Mouse (Mus musculus) C2C12 (cell line): ENCODE measurements around the gene Pcf11. TPM values are rescaled to one million over a fixed set of nuclear protein-coding genes. Genes with fewer than 3 reads are reported as not detected.

Source experiments
- H3K27me3 ChIP-seq: one replicate; pipeline ENCODE4 v1.6.1; 2011; ENCODE audit not compliant: control insufficient read depth, insufficient read depth, insufficient read length
- H3K36me3 ChIP-seq: one replicate; pipeline ENCODE4 v1.6.1; 2011; ENCODE audit not compliant: control insufficient read depth, insufficient read depth
- H3K4me3 ChIP-seq: one replicate; pipeline ENCODE4 v1.5.1; 2011; ENCODE audit warnings: mild to moderate bottlenecking, control low read depth; ENCODE audit not compliant: poor library complexity, insufficient read depth, severe bottlenecking
- H3K79me2 ChIP-seq: one replicate; pipeline ENCODE4 v1.6.1; 2011; ENCODE audit not compliant: control insufficient read depth, insufficient read depth
- H3K79me3 ChIP-seq: one replicate; pipeline ENCODE4 v1.6.1; 2011; ENCODE audit warnings: low read depth, control low read depth
- H3ac ChIP-seq: one replicate; pipeline ENCODE3; 2011; ENCODE audit warnings: low read depth; ENCODE audit not compliant: control insufficient read depth, insufficient read length
- CEBPB ChIP-seq: IDR thresholded peaks from one replicate; pipeline ENCODE4 v1.6.1; 2011; ENCODE audit warnings: low read depth, mild to moderate bottlenecking, control low read depth, moderate library complexity
- CTCF ChIP-seq: IDR thresholded peaks from one replicate; pipeline ENCODE4 v1.5.1; 2011; ENCODE audit not compliant: control insufficient read depth, insufficient read depth, insufficient read length
- FOSL1 ChIP-seq: IDR thresholded peaks from one replicate; pipeline ENCODE4 v1.8.0; 2011; ENCODE audit warnings: mild to moderate bottlenecking, low read length; ENCODE audit not compliant: poor library complexity, insufficient read depth, severe bottlenecking
- MAX ChIP-seq: IDR thresholded peaks from one replicate; pipeline ENCODE4 v1.6.1; 2011; ENCODE audit warnings: mild to moderate bottlenecking, control low read depth
- MYOD1 ChIP-seq: IDR thresholded peaks from one replicate; pipeline ENCODE4 v1.6.1; 2011; ENCODE audit warnings: low read depth; ENCODE audit not compliant: control insufficient read depth, insufficient read length
- MYOG ChIP-seq: IDR thresholded peaks from one replicate; pipeline ENCODE4 v1.6.1; 2011; ENCODE audit not compliant: control insufficient read depth, insufficient read length; ENCODE audit errors: extremely low read depth
- USF1 ChIP-seq: IDR thresholded peaks from one replicate; pipeline ENCODE4 v1.6.1; 2011; ENCODE audit warnings: low read depth, mild to moderate bottlenecking, control low read depth, moderate library complexity
- polyA plus RNA-seq: library from polyadenylated mRNA; unstranded; fragments of >200 nt; fragmentation: generic; extraction: Trizol; gene quantifications from one replicate; pipeline ENCODE4 v1.2.1, GENCODE M21; 2012; ENCODE audit warnings: missing spikeins

Gene Pcf11
- polyA plus RNA-seq, 1 experiment, result 6.8 TPM

DNA sequence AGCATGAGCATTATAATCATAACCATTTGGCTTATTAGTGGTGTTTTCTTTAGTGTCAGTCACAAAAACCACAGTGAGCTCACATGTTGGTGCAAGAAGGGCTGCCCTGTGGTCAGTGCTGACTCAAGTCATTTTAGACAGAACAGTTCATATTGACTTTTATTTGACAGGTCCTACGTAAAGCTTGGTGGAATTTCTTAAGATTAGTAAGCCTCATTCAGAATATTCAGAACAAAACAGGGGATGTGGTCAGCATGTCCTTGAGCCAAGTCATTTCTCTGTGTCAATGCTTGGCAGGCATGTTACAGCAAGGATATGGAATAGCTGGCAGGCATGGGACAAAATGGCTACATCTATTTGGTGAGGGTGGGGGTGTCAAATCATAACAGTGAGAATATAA, 33.9 kb upstream of the Pcf11 start:
- Histone ChIP-seq H3K4me3 (no peak overlapping the region), H3K79me2 (no peaks in the 10 kb centered on the region), H3K36me3 (no peaks in the 10 kb centered on the region), H3K27me3 (no peaks in the 10 kb centered on the region), H3K79me3 (no peaks in the 10 kb centered on the region), H3ac (no peak overlapping the region)
- TF ChIP-seq FOSL1 (peak; percentile 50), MYOG (no peak), CEBPB (peak; percentile 17), CTCF (no peak), MYOD1 (no peak), MAX (peak; percentile 47), USF1 (peak; percentile 2)

DNA sequence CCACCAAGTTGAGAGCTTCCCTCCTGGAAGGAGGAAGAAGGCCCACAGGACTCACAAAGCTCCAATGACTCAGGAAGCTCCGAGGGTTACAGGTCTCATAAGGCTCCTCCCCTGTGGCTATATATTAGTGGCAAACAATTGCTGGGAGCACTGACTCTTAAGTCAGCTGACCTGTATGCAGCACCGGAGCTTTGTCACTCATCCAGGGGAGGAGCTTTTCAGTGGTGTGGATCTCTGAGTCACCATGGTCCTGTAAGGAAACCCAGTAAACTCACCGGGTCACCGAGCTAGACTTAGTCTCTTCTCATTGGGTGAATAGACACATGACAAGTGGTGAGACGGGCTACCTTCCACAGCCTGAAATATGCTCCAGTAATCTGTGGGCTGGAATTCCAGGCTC, 29.0 kb upstream of the Pcf11 start:
- Histone ChIP-seq H3K27me3 (no peaks in the 10 kb centered on the region), H3K79me3 (no peaks in the 10 kb centered on the region), H3K79me2 (no peaks in the 10 kb centered on the region), H3K4me3 (no peak overlapping the region), H3ac (no peak overlapping the region), H3K36me3 (no peaks in the 10 kb centered on the region)
- TF ChIP-seq MAX (no peak), MYOG (no peak), USF1 (peak; percentile 68), MYOD1 (no peak)

DNA sequence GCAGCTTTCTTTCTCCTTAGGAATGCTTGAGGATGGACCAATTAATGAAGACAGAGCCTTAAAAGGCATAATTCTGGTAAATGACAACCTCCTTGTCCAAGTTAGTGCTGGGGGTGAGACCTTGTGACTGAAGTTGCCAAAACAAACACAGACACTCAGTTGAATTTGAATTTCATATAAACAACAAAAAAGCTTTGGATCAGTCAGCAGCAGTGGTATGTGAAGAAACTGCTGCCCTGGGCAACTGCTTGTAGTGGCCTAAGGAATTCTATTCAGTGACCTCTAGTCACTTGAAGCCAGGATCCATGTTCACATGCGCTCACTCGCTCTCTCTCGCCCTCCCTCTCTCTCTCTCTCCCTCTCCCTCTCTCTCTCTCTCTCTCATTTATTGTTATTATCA, 26.7 kb upstream of the Pcf11 start:
- TF ChIP-seq MYOD1 (no peak), CTCF (no peak), MAX (no peak), FOSL1 (no peak), CEBPB (no peak), USF1 (no peak), MYOG (no peak)
- Histone ChIP-seq H3ac (no peak overlapping the region), H3K79me2 (no peaks in the 10 kb centered on the region), H3K27me3 (no peaks in the 10 kb centered on the region), H3K79me3 (no peaks in the 10 kb centered on the region), H3K4me3 (no peak overlapping the region), H3K36me3 (no peaks in the 10 kb centered on the region)

DNA sequence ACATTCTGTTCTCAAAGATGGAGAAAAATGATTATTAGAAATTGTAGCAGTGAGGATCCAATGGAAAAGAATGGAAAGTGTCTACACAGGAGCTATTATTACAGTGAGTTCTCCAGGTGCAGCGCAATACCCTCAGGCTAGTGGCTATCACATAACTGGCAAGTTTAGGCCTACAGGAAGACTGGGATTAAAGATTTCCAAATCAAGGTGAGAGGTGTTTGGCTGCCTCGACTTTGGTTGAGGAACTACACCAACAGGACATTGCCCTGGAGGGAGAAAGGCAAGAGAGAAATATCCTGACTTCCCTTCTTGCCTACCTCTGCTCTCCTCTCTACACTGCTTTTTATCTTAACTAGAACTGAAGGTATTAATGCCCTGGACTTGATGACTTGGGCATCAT, 19.4 kb upstream of the Pcf11 start:
- Histone ChIP-seq H3K36me3 (no peaks in the 10 kb centered on the region), H3K4me3 (no peak overlapping the region), H3K27me3 (no peaks in the 10 kb centered on the region), H3ac (no peak overlapping the region), H3K79me2 (no peaks in the 10 kb centered on the region), H3K79me3 (no peaks in the 10 kb centered on the region)
- TF ChIP-seq MYOG (no peak), CEBPB (no peak), USF1 (no peak), CTCF (no peak), MYOD1 (no peak), FOSL1 (no peak), MAX (no peak)

DNA sequence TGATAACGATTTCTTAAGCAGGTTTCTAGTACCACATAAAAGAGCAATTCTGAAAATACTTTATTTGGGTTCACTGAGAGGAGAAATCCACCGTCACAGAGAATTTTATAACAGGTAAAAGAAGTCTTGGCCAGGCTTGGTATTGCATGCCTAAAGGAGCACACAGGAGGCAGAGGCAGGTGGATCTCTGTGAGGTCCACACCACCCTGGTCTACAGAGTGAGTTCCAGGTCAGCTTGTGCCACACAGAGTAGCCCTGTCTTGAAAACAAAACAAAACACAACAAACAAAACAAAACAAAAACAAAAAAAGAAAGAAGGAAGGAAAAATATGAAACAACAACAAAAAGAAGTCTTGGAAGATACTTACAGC, 18.6 kb upstream of the Pcf11 start:
- H3ac ChIP-seq, result no peak overlapping the region
- H3K79me3 ChIP-seq, result no peaks in the 10 kb centered on the region
- no peak overlapping the region for H3K4me3 ChIP-seq
- no peaks in the 10 kb centered on the region for H3K27me3 ChIP-seq
- TF ChIP-seq USF1 (no peak), MYOG (no peak), CTCF (no peak), CEBPB (no peak), FOSL1 (no peak), MYOD1 (no peak), MAX (no peak)
- H3K36me3 ChIP-seq, result no peaks in the 10 kb centered on the region
- H3K79me2 ChIP-seq, result no peaks in the 10 kb centered on the region

DNA sequence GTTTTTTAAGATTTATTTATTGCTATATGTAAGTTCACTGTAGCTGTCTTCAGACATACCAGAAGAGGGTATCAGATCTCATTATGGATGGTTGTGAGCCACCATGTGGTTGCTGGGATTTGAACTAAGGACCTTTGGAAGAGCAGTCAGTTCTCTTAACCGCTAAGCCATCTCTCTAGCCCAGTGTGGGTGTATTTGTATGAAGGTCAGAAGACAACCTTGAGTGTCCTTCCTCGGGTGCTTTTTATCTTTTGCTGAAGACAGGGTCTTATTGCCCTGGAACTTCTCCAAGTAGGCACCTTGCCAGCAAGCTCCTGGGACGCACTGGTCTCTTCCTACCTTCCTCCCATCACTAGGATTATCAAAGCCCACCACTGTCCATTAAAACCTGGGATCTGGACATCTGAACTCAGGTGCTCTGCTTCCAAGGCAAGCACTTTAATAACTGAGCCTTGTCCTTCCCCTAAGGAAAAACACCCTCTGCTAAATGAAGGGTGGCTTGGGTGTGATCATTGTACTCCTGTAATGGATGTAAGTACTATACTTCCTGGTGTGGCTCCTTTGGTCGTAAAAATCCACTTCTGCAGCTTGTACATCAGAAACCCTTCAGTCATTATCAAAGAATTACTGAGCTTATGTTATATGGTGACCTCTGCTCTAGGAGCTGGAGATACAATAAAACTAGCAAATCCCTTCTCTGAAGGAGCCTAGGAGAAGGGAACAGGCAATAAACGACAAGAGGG, 18.0 kb upstream of the Pcf11 start:
- H3K79me3 ChIP-seq, result no peaks in the 10 kb centered on the region
- H3K79me2 ChIP-seq, result no peaks in the 10 kb centered on the region
- TF ChIP-seq FOSL1 (no peak), CTCF (no peak), MAX (no peak), USF1 (no peak), CEBPB (no peak), MYOG (no peak), MYOD1 (no peak)
- H3K4me3 ChIP-seq, result no peak overlapping the region
- H3K27me3 ChIP-seq, result no peaks in the 10 kb centered on the region
- no peaks in the 10 kb centered on the region for H3K36me3 ChIP-seq
- H3ac ChIP-seq, result no peak overlapping the region
